Mouse (Mus musculus): ENCODE results near the gene Slc10a1.
"Not testable (repeated sequence)": the region's sequence is repeated elsewhere in the genome, so short reads cannot be mapped to it uniquely, and the experiment has no call there.

The Slc10a1 gene

DNA sequence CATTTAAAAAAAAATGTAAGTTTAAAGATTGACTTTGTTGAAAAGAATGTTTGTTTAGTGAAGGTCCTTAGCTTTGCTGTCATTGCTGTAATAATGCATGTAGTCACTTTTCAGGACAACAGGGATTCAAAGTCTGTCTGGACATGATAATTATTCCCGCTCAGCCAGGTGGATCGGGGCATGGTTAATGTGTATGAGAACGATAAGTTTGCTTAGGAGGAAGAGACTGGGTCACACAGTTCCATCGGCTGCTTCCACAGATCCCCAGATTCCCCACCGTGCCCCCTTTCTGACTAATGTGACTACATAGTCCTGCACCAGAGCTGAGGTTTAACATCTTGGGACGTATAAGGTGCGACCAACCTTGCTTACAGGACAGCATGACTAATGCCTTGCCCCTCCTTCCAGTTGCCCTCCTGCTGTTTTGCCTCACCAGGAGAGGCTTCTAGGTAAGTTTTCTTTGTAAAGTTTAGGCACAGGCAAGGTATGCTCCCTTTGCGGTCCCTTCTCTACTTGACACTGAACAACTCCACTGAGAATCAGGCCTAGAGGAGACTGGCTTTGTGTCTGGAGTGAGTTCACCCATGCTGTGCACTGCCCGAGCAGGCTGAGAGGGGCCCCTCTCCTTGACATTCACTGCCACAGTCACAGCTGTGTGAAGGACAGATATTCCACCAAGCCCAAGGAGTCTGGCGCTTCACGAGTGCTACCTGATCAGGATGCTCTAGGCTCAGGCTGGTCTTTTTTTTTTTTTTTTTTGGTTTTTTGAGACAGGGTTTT, 2.3 kb downstream of the Slc10a1 start:
- DNase-seq, result no peak

DNA sequence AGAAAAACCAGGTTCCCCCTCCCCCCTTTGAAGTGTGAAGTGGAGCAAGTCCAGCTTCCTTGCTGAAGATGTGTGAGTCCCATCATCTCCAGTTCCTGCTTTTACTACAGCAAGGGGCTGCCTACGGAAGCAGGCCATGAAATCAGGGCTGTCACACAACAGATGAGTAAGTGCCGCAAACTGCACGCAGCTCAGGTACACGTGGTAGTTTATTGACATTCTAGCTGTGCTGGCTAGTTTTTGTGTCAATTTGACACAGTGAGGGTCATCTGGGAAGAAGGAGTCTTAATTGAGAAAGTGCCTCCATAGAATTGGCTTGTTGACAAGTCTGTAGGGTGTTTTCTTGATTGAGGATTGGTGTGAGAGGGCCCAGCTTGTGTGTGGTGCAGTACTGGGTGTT, 5.9 kb downstream of the Slc10a1 start:
- DNase-seq, result no peak

DNA sequence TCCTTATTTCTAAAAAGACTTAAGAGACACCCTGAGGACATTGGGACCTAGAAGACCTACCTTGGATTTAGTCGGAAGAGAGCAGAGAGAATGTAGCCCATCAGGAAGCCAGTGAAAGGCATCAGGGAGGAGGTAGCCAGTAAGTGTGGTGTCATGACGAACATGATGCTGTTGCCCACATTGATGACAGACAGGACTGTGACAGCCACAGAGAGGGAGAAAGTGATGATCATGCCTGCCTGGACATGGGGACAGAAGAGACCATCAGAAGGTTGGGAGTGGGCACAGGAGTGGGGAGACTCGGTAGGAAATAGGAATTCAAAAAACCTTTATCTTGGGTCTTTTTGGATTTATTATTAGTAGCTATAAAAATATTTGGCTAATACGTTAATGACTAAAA, 10.5 kb downstream of the Slc10a1 start:
- no peak for DNase-seq

DNA sequence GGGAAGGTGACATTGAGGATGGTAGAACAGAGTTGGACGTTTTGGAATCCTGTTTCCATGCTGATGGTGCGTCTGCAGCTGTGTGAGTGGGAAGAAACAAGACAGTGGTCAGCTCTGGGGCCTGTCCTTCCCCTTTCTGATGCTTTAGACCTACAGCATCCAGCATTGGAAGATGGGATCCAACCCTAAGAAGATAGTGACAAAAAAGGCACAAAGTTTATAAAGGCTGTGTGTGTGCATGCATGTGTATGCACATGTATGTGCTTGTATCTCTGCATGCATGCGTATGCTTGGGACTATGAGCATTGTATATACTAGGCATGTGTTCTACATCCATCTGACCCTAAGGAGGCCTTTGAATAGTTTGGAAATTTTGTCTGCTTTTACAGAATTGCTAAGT, 12.5 kb downstream of the Slc10a1 start:
- no peak for DNase-seq

DNA sequence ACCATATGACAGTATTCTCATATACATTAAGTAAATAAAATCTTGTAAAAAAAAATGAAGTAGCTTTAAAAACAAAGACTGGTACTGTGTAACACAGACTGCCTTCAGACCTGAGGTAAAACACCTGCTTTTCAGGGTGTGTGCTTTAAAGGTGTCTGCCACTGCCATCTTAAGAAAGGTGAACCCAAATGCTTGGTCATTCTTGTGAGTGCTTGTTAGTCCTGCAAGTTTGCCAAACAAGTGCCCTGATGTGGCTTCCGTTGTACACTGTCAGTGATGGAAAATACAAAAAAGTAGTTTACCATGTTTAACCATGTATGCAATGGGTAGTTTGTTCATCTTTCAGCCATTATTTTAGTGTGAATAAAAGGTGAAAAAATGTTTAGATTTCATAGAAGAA, 16.0 kb downstream of the Slc10a1 start:
- no peak for DNase-seq

DNA sequence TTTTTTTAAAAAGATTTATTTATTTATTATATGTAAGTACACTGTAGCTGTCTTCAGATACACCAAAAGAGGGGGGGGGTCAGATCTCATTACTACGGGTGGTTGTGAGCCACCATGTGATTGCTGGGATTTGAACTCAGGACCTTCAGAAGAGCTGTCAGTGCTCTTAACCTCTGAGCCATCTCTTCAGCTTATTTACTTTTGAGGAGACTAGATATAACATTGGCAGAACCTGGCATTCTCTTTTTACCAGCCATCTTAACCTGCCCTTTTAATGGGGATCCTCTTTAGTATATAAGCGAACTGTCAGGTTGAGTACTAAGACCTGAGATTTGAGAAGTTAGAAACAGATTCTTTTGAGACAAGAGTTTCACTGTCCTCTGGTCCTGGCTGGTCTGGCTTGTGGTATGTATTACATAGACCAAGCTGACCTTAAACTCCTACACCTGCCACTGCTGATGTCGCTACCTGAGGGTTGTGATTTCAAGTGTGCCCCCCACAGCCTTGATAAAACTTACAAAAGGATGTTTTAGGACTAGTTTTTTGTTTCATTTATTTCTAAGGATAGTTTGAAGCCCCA, 16.8 kb downstream of the Slc10a1 start:
- no peak for DNase-seq

DNA sequence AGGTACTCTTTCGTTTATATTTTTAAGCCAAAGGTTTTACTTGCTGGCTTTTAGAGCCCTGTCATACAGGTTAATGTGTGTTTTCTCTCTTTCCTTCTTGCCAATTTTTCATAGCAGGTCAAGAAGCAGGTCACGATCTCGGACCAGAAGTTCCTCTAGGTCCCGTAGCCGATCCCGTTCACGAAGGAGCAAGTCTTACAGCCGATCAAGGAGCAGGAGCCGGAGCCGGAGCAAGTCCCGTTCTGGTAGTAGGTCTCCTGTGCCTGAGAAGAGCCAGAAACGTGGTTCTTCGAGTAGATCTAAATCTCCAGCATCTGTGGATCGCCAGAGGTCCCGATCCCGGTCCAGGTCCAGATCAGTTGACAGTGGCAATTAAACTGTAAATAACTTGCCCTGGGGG, 18.9 kb downstream of the Slc10a1 start:
- not testable (repeated sequence) for DNase-seq

DNA sequence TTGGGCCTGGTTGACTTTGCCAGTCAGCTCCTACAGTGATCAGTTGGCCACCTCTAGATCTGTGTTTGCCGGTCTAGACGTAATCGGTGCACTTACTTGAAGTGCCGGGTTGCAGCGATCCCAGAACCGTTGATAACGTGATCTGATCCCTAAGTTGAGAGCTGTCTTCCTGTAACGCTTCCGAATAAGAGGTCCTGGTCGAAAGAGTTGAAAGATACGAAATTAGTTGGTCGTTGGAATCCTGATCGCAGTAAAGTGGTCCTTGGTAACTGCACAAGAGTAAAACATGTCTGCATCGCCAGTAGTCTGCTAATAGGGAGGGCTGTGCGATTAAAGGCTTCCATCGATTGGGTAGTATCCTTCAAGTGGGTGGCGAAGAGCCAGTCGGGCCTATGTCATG, 20.3 kb downstream of the Slc10a1 start:
- no peak for DNase-seq

DNA sequence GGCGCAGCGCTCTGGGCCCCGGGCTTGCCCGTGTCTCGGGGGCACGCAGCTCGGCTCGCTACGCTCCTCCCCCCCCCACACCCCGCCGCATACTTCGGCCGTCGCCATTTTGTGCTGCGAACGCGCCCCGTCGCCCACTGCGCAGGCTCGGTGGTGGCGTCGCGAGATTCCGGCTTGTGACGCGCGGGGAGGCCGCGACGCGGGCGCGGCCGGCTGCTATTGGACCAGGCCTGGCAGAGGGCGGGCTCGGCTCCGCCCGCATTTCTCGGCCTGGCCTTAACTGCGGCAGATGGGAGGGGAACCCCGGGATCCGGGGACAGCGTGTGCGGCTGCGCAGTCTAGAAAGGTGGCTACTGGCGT, 22.5 kb downstream of the Slc10a1 start:
- DNase-seq, result peak; percentile 96

DNA sequence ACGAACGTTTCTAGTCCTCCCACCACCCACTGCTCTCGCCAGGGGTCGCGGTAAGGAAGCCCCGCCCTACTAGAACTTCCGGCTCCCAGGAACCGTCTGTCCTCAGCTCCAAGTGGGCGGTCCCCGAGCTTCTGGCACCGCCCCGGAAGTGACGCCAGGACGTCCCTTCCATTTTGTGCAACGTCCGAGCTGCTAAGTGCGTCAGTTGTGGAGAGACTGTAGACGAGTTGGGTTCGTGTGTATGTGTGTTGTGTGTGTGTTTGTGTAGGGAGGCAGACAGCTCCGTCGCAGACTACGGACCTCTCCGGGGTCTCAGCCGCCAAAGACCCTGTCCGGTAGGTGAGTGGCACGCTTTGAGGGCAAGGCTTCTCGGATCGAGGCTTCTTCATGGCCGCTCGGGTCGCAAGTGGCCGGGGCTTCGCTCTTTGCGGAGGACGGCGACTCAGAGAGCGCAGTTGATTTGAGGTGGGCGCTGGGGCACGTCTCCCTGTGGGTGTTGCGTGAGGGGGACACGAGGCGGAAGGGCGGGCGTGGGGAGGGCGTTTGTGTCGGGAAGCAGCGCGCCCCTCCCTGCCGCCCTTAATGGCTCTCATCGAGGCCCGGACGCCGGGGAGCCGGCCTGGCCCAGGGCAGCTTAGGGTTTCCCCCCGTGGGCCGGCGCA, 23.0 kb downstream of the Slc10a1 start, which contains the start of gene Srsf5:
Gene Srsf5, plus strand, starts transcription at position 171 of the 662 bp plus-strand sequence.
- peak; percentile 100 for DNase-seq

DNA sequence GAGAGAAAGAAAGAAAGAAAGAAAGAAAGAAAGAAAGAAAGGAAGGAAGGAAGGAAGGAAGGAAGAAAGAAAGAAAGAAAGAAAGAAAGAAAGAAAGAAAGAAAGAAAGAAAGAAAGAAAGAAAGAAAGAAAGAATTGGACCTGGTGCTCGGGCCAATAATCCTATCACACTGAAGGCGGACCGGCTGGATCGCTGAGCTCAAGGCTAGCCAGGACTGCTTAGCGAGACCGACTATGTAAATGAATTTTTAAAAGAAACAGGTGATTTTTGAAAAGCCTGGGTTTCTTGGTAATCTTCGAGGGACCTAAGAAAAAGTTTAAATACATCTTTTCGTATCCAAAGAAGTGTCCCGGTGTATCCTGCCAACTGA, 23.6 kb downstream of the Slc10a1 start:
- DNase-seq, result not testable (repeated sequence)

DNA sequence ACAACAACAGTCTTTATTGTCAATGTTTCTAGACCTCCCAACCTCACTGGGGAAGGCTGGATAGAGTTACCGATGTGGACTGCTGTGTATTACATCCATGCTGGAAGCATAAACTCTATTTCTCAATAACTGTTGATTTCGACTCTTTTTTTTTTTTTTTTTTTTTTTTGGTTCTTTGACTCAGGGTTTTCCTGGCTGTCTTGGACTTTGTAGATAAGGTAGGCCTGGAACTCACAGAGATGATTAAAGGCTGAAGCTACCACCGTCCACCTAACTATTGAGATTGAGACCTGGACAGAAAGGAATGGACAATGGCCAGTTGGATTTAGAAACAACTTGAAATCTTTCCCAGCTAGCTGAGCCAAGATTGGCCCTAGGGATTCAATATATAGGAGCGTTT, 24.3 kb downstream of the Slc10a1 start:
- DNase-seq, result no peak

DNA sequence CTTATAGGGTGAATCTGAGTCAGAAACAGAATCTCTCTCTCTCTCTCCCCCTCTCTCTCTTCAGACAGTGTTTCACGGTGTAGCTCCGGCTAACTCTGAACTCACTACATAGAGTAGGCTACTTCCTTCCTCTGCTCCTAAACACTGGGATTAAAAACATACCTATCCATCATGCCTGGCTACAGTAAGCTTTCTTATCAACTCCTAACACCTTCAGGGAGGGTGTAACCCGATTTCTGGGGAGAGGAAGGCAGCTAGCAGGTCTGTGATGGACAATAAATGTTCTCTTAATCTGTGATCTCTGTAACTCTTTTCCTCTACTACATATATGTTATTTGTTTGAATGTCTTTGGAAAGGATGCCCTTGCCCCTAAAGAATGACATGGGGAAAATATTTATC, 25.1 kb downstream of the Slc10a1 start:
- no peak for DNase-seq

DNA sequence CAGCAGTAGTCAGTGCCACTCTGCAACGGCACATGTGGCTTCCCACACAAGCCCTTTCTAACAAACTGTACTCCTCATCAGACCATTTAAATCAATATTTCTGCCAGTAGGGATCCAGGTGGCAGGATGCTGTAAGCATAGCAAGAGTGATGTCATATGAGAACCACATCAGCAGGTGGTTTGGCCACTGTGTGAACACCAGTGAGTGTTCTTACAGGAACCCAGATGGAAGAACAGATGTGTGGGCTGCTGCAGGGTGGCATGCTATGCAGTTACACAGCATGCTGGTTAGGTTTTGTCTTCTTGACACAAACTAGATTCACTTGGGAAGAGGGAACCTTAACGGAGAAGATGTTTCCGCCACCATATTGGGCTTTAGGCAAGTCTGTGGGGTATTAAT, 26.6 kb downstream of the Slc10a1 start:
- DNase-seq, result no peak

DNA sequence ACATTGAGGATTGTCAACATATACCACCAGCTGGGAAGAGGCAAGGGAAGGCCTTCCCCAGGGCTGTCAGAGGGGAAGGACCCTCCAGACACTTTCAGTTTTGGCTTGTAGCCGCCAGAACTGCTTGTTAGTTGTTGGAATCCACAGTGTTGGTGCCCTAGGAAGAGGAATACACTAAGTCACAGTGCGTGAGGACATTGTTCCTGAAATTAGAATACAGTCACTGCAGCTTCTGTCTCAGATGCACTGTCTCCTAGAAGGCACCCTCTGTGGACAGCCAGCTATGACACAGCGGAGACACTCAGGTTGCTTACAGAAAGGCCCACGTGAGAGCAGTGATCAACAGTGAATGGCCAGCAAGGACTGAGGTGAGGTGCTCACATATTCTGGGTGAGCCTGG, 29.3 kb downstream of the Slc10a1 start:
- no peak for DNase-seq

DNA sequence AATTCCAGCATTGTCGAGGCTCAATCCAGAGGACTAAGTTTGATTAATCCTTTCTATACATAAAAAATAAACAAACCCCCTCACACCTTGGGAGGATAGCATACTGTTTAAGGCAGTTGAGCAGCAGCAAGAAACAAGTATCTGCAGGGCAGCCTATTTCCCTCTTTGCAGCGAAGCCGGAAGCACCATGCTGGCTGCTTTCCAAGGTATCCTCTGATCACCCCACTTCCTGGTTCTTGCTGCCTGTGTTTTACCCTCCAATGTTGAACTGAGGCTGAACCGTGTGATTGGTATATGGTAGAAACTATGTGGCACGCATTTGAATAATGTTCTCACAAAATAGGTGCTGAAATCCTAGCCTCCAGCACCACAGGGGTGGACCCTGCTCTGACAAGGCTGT, 29.9 kb downstream of the Slc10a1 start:
- peak; percentile 88 for DNase-seq

DNA sequence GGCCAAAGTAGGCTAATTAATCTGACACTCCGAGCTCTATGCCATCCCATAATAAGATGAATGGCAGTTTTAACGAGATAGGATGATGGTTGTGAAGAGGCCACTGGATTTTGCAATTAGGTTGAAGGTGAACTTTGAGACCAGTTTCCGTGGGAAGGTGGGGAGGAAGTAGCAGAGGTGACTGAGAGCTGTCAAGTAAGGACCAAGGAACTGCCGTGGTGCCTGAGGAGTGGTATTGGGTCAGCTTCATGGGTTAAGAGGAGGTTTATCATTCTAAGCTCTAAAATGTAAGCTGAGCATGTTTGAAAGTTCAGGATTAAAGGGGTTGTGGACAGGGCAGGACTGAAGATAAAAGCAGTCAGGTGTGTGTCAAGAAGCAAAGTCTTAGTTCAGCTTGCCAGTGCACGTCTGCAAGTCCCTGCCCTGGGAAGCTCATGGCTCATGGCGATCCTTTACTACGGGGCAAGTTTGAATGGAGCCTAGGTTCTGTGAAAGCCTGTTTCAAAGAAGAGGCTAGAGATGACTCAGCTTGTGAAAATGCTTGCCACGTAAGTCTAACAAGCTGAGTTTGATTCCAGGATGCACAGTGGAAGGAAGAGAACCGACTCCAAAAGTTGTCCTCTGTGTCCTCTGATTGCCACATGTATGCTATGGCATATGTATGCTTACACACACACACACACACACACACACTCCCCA, 31.0 kb downstream of the Slc10a1 start:
- DNase-seq, result no peak

DNA sequence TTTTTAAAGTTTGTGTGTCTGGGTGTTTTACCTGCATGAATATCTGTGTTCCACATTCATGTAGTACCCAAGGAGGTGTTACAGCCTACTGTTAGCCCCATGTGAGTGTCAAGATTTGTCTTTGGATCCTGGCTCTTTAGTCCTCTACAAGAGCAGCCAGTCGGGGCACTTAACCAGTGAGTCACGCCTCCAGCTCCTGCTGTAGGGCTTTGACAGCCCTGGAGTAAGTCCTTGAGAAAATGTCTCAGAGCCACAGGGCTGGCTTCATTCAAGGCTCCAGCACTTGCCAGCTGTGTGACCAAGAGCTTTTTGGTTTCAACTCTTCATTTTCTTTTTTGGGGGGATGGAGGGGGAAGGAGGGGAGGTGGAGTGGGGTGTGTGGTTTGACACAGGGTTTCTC, 31.8 kb downstream of the Slc10a1 start:
- DNase-seq, result peak; percentile 77

DNA sequence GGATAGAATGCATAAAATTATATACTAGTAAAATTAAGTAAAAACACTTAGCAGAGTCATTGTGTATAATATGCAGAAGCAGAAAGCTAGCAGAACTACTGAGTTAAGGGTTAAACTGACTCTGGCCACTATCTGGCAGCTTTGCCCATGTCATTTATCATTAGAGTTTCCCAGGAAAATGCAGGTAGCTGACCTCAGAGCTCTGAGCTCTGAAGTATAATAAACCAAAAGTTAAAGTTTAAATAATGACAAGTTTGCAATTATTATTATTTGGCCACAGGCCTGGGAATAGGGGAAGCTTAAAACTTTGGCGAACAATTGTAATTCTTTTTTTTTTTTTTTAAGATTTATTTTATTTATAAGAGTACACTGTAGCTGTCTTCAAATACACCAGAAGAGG, 35.6 kb downstream of the Slc10a1 start:
- no peak for DNase-seq

DNA sequence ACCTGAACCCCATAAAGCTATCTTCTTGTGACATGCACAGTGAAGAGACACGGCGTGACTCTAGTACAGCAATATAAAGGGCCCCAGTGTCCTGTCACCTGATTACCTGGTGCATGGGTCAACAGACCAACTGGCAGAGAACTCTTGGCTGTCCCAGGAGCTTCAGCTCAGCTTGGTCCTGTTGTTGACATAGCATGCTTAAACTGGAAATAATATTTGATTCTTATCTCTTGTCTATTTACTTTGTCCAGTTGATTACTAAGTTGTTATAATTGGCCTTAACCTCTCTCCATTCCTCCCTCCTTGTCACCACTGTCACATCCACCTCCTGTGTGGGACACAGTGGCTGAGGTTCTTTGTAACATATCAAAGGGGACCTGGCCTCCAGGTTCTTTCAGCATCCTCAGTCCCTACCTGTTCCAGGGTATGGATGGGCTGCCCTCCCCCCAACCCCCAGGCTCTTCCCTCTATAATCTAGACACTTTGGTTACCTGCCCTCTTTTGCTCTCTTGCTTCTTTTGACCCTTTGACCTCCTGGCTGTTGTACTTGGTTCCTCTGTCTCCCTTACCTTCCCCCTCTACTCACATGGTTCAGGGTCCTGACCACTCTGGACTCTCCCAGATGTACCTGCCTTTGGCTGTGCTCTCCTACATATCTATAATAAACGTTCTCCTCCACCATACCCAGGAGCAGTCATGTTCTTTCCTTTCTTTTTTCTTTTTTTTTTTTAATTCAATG, 36.9 kb downstream of the Slc10a1 start:
- DNase-seq, result no peak

DNA sequence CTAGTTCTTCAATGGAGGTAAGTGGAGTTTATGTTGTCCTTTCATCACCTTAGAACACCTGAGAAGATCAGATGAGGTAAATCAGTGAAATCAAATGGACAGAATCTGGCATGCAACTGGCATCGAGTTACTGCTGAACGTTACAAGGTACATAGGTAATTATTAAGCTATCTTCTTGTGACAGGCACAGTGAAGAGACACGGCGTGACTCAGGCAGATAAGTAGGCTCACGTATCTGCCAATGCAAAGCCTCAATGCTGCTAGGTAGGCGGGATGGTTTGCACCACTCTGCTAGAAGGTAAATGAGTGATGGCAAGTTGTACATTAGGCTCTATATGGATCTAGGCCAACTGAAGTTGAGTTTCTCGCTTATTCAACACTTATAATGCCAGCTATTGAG, 38.4 kb downstream of the Slc10a1 start:
- no peak for DNase-seq

DNA sequence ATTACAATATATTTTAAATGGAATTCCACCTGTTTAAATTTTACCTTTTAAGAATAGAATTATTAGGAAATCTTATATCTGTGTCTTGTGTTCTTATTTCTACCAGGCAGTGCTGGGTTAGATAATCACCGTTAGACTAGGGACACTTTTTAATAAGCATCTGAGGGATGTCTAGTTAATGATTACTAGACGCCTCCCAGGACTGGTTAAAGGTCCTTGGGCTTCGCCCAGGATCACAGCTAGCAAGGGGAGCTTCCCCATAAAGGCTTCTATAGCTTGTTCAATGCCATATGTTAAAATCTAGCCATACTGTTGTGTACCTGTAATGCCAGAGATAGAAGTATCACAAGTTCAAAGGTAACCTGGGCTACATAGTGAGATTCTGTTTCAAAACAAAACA, 39.6 kb downstream of the Slc10a1 start:
- DNase-seq, result no peak

DNA sequence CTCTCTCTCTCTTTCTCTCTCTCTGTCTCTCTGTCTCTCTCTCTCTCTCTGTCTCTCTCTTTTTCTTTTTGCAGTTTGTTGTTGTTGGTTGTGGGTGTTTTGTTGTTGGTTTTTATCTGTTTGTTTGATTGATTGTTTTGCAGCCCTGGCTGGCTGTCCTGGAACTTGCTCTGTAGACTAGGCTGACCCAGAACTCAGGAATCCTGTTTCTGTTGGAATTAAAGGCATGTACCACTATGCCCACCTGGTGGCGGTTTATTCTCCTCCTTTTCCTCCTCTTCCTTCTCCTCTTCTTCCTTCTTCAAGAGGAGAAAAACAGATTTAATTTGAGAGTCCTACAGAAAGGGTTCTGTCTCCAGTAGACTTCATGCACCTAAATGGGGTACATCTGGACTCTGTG, 41.0 kb downstream of the Slc10a1 start:
- DNase-seq, result no peak

Measured in lung, postnatal 36 days (tissue).